Mouse (Mus musculus): Measurements from ENCODE around the gene Cyb5rl.

Gene Cyb5rl

GRCm38 (mm10) chr4:107117741-107118385, 51.1 kb downstream of the Cyb5rl start:
- no peak for DNase-seq

GRCm38 (mm10) chr4:107119056-107119455, 52.3 kb downstream of the Cyb5rl start:
- DNase-seq: peak; percentile 31

- no peak for DNase-seq
These were observed 53.9 kb downstream of the Cyb5rl start for GRCm38 (mm10) chr4:107120676-107121075.

GRCm38 (mm10) chr4:107121165-107121943, 54.6 kb downstream of the Cyb5rl start:
- DNase-seq: peak; percentile 66

GRCm38 (mm10) chr4:107124376-107124775, 57.6 kb downstream of the Cyb5rl start:
- DNase-seq: no peak

GRCm38 (mm10) chr4:107125101-107125500, 58.3 kb downstream of the Cyb5rl start:
- no peak for DNase-seq

- no peak for DNase-seq
These were observed 59.6 kb downstream of the Cyb5rl start for GRCm38 (mm10) chr4:107126389-107126788.

GRCm38 (mm10) chr4:107126891-107127524, 60.2 kb downstream of the Cyb5rl start:
- DNase-seq: no peak

GRCm38 (mm10) chr4:107127901-107128669, 61.3 kb downstream of the Cyb5rl start:
- DNase-seq: no peak

GRCm38 (mm10) chr4:107129373-107129772, 62.6 kb downstream of the Cyb5rl start:
- no peak for DNase-seq

- no peak for DNase-seq
These were observed 63.7 kb downstream of the Cyb5rl start for GRCm38 (mm10) chr4:107130534-107130933.

GRCm38 (mm10) chr4:107134891-107135290, 68.1 kb downstream of the Cyb5rl start:
- DNase-seq: no peak

- DNase-seq: no peak
These were observed 68.9 kb downstream of the Cyb5rl start for GRCm38 (mm10) chr4:107135663-107136062.

GRCm38 (mm10) chr4:107136531-107136930, 69.7 kb downstream of the Cyb5rl start:
- no peak for DNase-seq

All from lung, postnatal 10 days (tissue).